Mouse (Mus musculus): ENCODE results near the gene Chst15.

Gene Chst15

DNA sequence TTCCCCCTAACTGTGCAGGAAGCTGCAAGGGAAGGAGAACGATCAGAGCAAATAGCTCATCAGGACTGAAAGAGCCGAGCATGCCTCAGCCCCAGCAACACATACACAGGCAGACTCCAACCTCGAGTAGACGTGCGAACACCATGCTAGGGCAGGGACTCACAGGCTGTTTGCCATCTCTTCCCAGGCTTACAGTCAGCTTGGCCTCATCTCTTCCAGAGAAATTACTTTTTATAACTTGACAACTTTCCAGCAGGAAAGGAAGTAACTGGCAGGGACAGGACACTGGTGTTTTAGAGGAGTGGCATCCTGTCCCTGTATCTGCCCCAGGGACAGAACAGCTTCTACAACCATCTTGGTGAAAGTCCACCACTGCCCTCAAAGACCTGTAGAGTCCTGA lies 73.8 kb downstream of the Chst15 start:
- no peak; the same call in 1 of the 2 replicates for TF ChIP-seq GATA4 (IDR thresholded peaks at IDR 0.05; ENCODE audit: insufficient replicate concordance, low read length)

GRCm38 (mm10) chr7:132242617-132243141 lies 74.3 kb downstream of the Chst15 start:
- TF ChIP-seq GATA4 (IDR thresholded peaks at IDR 0.05; ENCODE audit: insufficient replicate concordance, low read length) = no peak

DNA sequence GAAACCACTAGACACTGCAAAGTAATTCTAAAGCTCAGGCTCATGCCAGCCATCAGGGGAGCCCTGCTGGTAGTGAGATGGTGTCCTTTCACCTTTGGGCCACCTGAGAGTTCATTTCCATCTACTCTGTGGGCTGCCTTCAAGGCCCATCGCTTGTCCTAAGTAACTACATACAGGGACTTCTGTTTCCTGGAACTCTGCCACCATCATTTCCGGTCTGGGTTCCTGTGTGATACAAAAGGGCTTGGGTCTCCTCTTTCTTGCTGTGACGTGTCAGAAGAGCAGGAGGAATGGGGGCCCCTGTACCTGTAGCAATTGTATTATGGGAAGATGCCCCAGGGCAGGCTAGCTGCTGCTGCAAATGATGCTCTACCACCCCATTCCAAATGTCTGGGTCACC lies 78.1 kb downstream of the Chst15 start:
- no peak for TF ChIP-seq GATA4 (IDR thresholded peaks at IDR 0.05; ENCODE audit: insufficient replicate concordance, low read length)

DNA sequence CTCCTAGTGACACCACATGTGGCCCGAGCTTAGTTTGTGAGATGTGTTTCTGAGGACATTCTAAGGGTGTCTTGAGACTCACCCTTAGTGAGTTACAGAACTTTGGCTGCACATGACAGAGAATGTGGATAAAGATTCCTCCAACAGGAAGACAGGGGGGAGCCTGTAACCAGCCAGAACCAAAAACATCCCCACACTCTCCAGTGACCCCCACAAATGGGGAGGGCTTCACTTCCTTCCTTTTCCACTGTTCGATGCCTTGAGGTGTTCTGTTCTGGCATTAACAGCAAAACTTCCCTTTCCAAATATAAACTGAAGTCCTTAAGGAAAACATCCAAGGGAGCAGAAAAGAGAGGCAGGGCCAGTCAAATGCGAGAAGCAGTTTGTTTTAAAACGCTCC lies 79.8 kb downstream of the Chst15 start:
- peak; percentile 38; the same call in 1 of the 2 replicates for TF ChIP-seq GATA4 (IDR thresholded peaks at IDR 0.05; ENCODE audit: insufficient replicate concordance, low read length)

- no peak for TF ChIP-seq GATA4 (IDR thresholded peaks at IDR 0.05; ENCODE audit: insufficient replicate concordance, low read length)
Measured at GRCm38 (mm10) chr7:132236789-132237188, 80.2 kb downstream of the Chst15 start.

GRCm38 (mm10) chr7:132234250-132234649 lies 82.8 kb downstream of the Chst15 start:
- no peak for TF ChIP-seq GATA4 (IDR thresholded peaks at IDR 0.05; ENCODE audit: insufficient replicate concordance, low read length)

- no peak for TF ChIP-seq GATA4 (IDR thresholded peaks at IDR 0.05; ENCODE audit: insufficient replicate concordance, low read length)
Measured at GRCm38 (mm10) chr7:132233732-132234131, 83.3 kb downstream of the Chst15 start.

GRCm38 (mm10) chr7:132232937-132233336 lies 84.1 kb downstream of the Chst15 start:
- no peak for TF ChIP-seq GATA4 (IDR thresholded peaks at IDR 0.05; ENCODE audit: insufficient replicate concordance, low read length)

DNA sequence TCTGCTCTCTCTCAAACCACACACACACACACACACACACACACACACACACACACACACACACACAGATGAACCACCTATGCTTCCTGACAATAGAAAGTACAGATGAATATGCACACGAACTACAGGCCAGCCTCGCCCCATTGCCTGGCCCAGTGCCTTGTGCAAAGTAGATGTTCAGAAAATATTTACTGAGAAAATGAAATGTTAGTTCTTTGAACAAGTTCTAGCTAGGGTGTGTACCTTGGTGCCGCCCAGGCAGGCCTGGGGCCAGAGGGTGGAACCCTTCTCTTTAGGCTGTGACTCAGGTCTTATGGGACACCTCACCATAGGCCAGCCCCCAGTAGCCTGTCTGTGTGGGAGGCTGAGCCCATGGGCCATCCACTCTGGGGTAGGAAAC lies 85.6 kb downstream of the Chst15 start:
- no peak for TF ChIP-seq GATA4 (IDR thresholded peaks at IDR 0.05; ENCODE audit: insufficient replicate concordance, low read length)

GRCm38 (mm10) chr7:132230961-132231360 lies 86.1 kb downstream of the Chst15 start:
- no peak for TF ChIP-seq GATA4 (IDR thresholded peaks at IDR 0.05; ENCODE audit: insufficient replicate concordance, low read length)

DNA sequence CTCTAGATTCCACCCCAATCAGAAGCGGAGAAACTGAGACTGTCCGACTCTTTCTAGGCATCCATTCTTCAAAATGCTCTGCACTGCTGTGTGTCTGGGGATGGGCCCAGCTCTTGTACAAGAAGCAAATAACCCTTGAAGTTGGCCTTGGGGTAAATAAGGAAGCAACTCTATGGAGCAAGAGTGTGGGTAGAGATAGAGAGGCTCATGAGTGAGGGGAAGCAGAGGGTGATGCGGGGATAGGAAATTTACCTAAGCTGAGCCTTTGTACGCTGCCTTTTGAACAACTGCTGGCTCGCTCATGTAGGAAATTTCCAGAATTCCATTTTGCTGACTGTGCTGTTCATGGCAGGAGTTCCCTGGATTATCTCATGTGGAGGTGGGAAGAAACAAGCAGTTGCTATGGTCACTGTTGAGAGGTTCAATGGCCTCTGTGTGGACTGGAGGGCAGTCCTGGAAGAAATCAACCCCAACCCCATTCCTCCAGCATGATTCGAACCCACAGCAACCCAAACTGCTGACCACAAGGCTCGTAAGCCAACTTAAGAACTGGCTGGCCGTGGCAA lies 89.9 kb downstream of the Chst15 start:
- no peak for TF ChIP-seq GATA4 (IDR thresholded peaks at IDR 0.05; ENCODE audit: insufficient replicate concordance, low read length)

DNA sequence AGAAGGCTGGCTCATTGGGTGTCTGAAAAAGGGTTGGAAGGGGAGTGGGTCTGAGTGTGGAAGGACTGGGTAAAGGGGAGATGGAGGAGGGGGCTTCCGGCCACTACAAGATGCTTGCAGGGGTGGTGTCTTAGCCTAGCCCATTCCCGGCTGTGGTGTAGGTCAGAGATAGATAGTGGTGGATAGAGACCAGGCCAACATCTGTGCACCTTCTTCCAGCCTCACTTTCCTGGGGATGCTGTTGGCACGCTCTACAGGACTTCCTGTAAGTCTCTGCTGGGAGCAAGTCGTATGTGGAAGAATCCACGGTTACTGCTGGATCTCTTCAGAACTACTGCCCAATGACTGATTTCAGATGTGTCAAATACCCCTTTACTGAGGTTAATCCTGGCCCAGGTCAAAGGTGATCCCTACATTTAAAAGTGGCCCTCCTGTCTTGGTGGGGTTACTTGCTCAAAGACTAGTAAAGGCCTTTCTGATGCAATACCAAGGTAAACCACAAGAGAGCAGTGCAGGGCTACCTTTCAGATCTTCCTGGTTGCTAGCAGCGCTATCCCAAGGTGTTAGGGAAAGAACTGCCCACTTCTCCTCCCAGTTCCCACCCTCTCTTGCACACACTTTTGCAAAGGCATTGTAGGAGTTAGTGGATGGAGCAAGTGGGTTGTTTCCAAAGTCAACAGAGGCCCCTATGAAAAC lies 90.5 kb downstream of the Chst15 start:
- no peak for TF ChIP-seq GATA4 (IDR thresholded peaks at IDR 0.05; ENCODE audit: insufficient replicate concordance, low read length)

DNA sequence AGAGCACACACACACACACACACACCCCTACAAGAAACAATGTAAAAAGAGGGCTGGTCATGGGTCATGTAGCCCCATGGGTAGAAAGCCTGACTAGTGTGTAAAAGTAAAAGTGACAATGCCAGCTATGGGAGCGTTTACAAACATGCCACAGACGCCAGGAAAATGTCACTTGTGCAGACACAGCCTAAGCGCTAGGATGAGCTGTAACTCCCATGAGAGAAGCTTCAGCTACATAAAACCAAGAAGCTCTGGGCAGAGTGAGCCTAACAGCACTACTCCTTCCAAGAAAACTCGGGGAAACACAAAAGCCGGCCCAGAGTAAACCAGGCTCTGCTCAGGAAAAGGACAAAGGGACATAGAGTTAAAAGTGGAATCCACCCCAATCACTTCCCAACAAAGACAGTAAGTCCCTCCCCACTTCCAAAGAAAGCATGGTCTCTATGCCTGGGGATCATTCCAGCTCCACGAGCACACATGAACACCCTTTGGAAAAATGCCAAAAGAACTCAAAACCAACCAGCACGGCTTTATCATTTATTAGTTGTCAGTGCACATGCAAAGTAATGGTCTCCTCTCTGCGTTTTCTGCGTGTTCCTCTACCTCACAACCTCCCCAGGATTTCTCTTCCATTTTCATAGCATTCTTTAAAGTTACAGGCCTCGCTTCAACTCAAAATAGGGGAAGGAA lies 93.4 kb downstream of the Chst15 start:
- TF ChIP-seq GATA4 (IDR thresholded peaks at IDR 0.05; ENCODE audit: insufficient replicate concordance, low read length) = no peak

DNA sequence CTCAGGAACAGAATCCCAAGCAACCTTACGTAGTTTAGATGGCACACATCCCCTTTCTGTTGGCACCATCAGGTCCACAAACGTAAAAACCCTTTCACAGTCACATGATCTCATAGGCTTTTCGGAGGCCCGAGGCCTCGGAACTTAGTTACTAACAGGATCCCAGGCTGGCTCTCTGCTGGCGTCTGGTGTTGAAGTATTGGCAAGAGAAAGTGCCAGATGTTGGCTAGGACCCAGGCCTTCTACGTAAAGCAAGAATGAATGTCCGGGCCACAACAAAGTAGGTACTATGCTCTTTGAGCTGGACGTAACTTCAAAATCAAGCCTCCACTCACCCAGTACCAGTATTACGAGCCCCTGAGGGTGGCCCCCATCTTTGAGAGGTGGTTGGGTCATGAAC lies 103.0 kb downstream of the Chst15 start:
- TF ChIP-seq GATA4 (IDR thresholded peaks at IDR 0.05; ENCODE audit: insufficient replicate concordance, low read length) = no peak

DNA sequence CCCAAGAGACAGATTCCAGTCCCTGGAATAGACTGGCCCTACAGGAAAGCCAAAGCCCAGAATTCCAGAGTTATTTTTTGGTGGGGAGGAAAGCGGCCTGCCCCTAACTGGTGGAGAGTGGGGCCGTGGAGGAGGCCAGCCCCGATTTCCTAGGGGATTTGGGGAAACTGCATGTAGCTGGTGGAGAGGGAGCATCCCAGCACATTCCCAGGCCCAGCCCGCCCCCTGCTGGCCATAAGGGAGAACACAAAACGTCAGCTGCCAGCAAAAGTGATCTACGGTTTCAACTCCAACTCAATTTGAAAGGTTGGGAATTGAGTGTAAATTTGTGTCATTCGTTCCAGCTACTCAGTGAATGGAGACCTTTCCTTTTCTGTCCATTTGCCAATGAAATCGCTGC lies 103.6 kb downstream of the Chst15 start:
- TF ChIP-seq GATA4 (IDR thresholded peaks at IDR 0.05; ENCODE audit: insufficient replicate concordance, low read length) = no peak

All from liver, adult (tissue).